Mouse (Mus musculus): Measurements from ENCODE around the gene Olfr561.

- TF ChIP-seq CTCF (IDR thresholded peaks at IDR 0.05; ENCODE audit: borderline replicate concordance, control insufficient read depth, extremely low read depth, insufficient read depth, low read length, poor library complexity): no peak
- TF ChIP-seq POLR2A (IDR thresholded peaks at IDR 0.05; ENCODE audit: control insufficient read depth, extremely low read depth, insufficient read depth, low read length, poor library complexity): no peak
Observed at GRCm38 (mm10) chr7:102803180-102803579, 32.2 kb downstream of the Olfr561 start, which contains the start of gene Olfr564.
